Mouse (Mus musculus) CH12.LX (cell line): Measurements from ENCODE around the gene Slc35f6. TPM values are rescaled to one million over a fixed set of nuclear protein-coding genes. Genes with fewer than 3 reads are reported as not detected.

Experiments used
- DNase-seq: peaks from one replicate; pipeline ENCODE4 v3.0.0-alpha.2; 2013; ENCODE audit errors: extremely low read depth
- H3K27ac ChIP-seq: 2 replicates; pipeline ENCODE4 v1.5.1; 2012; ENCODE audit warnings: low read depth, mild to moderate bottlenecking, control low read depth, moderate library complexity; ENCODE audit not compliant: insufficient read depth
- H3K27me3 ChIP-seq: replicated peaks from 2 replicates; pipeline ENCODE3; 2012; ENCODE audit warnings: inconsistent platforms
- H3K36me3 ChIP-seq, 2 experiments: replicated peaks in 1 of 2; 2 replicates each; pipeline versions ENCODE3 to v1.6.1; 2012; ENCODE audit warnings: inconsistent platforms in 1 of 2, low read length in 1 of 2, mild to moderate bottlenecking in 1 of 2, mixed read lengths in 1 of 2, moderate library complexity in 1 of 2; ENCODE audit not compliant: control insufficient read depth in 1 of 2, insufficient read depth in 1 of 2
- H3K4me1 ChIP-seq, 2 experiments: 2 replicates each; pipeline ENCODE4 v1.6.1; 2012; ENCODE audit warnings: inconsistent platforms in 1 of 2, moderate library complexity in 1 of 2; ENCODE audit not compliant: insufficient read depth in 2 of 2, control insufficient read depth in 1 of 2
- H3K4me2 ChIP-seq: 2 replicates; pipeline ENCODE4 v1.6.1; 2012; ENCODE audit warnings: low read depth, mild to moderate bottlenecking, control low read depth; ENCODE audit not compliant: poor library complexity, insufficient read depth, severe bottlenecking
- H3K4me3 ChIP-seq, 3 experiments: fragments of 150-350 bp in 1 of 3; sonication (generic) in 1 of 3; replicated peaks in 1 of 3; 2 replicates each; pipeline versions ENCODE3 to v1.5.1; 2011 to 2012; ENCODE audit warnings: low read depth in 2 of 3, low read length in 2 of 3, mild to moderate bottlenecking in 2 of 3, moderate library complexity in 2 of 3, control low read depth in 1 of 3, improper control_type of control experiment in 1 of 3, inconsistent platforms in 1 of 3, mixed read lengths in 1 of 3; ENCODE audit not compliant: poor library complexity in 1 of 3
- H3K79me2 ChIP-seq: replicated peaks from 2 replicates; pipeline ENCODE4 v1.6.1; 2012; ENCODE audit warnings: mild to moderate bottlenecking, moderate library complexity; ENCODE audit not compliant: control insufficient read depth, poor library complexity, insufficient read depth, severe bottlenecking; ENCODE audit errors: extremely low read depth
- H3K9ac ChIP-seq: 2 replicates; pipeline ENCODE4 v1.6.1; 2012; ENCODE audit warnings: low read depth, mild to moderate bottlenecking, control low read depth, moderate library complexity; ENCODE audit not compliant: insufficient read depth
- H3K9me3 ChIP-seq: replicated peaks from 2 replicates; pipeline ENCODE3; 2012; ENCODE audit warnings: low read length, inconsistent platforms, mixed read lengths
- BHLHE40 ChIP-seq: IDR thresholded peaks from 2 replicates; pipeline ENCODE4 v1.6.1; 2011; ENCODE audit warnings: mild to moderate bottlenecking, low read depth, low read length, improper control_type of control experiment
- CHD1 ChIP-seq: IDR thresholded peaks from 2 replicates; pipeline ENCODE4 v1.6.1; 2012; ENCODE audit warnings: low read depth, low read length, improper control_type of control experiment, inconsistent platforms
- CHD2 ChIP-seq: IDR thresholded peaks from 2 replicates; pipeline ENCODE4 v1.6.1; 2011; ENCODE audit warnings: low read length, improper control_type of control experiment
- CTCF ChIP-seq, 2 experiments: IDR thresholded peaks in 1 of 2; conservative IDR thresholded peaks in 1 of 2; 2 replicates each; pipeline ENCODE4 v1.5.1; 2011 to 2012; ENCODE audit warnings: low read depth in 2 of 2, low read length in 2 of 2, improper control_type of control experiment in 1 of 2, inconsistent platforms in 1 of 2, mild to moderate bottlenecking in 1 of 2, moderate library complexity in 1 of 2
- E2F4 ChIP-seq: IDR thresholded peaks from 2 replicates; pipeline ENCODE4 v1.6.1; 2011; ENCODE audit warnings: low read depth, low read length, improper control_type of control experiment; ENCODE audit not compliant: insufficient replicate concordance
- ETS1 ChIP-seq: conservative IDR thresholded peaks from 2 replicates; pipeline ENCODE4 v1.6.1; 2012; ENCODE audit warnings: low read depth, mild to moderate bottlenecking, inconsistent platforms, low read length, improper control_type of control experiment, moderate library complexity
- GABPA ChIP-seq: IDR thresholded peaks from 2 replicates; pipeline ENCODE4 v1.6.1; 2012; ENCODE audit warnings: low read depth, low read length, improper control_type of control experiment, inconsistent platforms; ENCODE audit not compliant: insufficient replicate concordance
- HCFC1 ChIP-seq: IDR thresholded peaks from 2 replicates; pipeline ENCODE4 v1.6.1; 2012; ENCODE audit warnings: low read depth, mild to moderate bottlenecking, inconsistent platforms, low read length, improper control_type of control experiment
- IRF4 ChIP-seq: IDR thresholded peaks from 2 replicates; pipeline ENCODE4 v1.6.1; 2014; ENCODE audit warnings: low read depth, mild to moderate bottlenecking, inconsistent platforms, low read length, improper control_type of control experiment
- JUN ChIP-seq: IDR thresholded peaks from 2 replicates; pipeline ENCODE4 v1.6.1; 2011; ENCODE audit warnings: low read depth, mild to moderate bottlenecking, low read length, improper control_type of control experiment, moderate library complexity; ENCODE audit not compliant: insufficient read depth
- KAT2A ChIP-seq: IDR thresholded peaks from 2 replicates; pipeline ENCODE4 v1.6.1; 2012; ENCODE audit warnings: low read length, improper control_type of control experiment, inconsistent platforms; ENCODE audit not compliant: insufficient replicate concordance
- MAFK ChIP-seq: IDR thresholded peaks from 2 replicates; pipeline ENCODE4 v1.6.1; 2011; ENCODE audit warnings: low read length, improper control_type of control experiment; ENCODE audit not compliant: insufficient replicate concordance
- MAX ChIP-seq: IDR thresholded peaks from 2 replicates; pipeline ENCODE4 v1.6.1; 2011; ENCODE audit warnings: low read length, improper control_type of control experiment
- MEF2A ChIP-seq: IDR thresholded peaks from 2 replicates; pipeline ENCODE4 v1.6.1; 2014; ENCODE audit warnings: low read depth, mild to moderate bottlenecking, inconsistent platforms, low read length, improper control_type of control experiment, borderline replicate concordance
- MXI1 ChIP-seq: IDR thresholded peaks from 2 replicates; pipeline ENCODE4 v1.6.1; 2011; ENCODE audit warnings: mild to moderate bottlenecking, low read depth, low read length, improper control_type of control experiment
- MYC ChIP-seq: IDR thresholded peaks from 2 replicates; pipeline ENCODE4 v1.6.1; 2011; ENCODE audit warnings: low read depth, mild to moderate bottlenecking, improper control_type of control experiment, low read length
- NELFE ChIP-seq: IDR thresholded peaks from 2 replicates; pipeline ENCODE4 v1.6.1; 2011; ENCODE audit warnings: low read depth, low read length, improper control_type of control experiment
- POLR2A ChIP-seq: IDR thresholded peaks from 2 replicates; pipeline ENCODE4 v1.6.1; 2011; ENCODE audit warnings: low read depth, mild to moderate bottlenecking, improper control_type of control experiment, low read length
- POLR2AphosphoS2 ChIP-seq: IDR thresholded peaks from 2 replicates; pipeline ENCODE4 v1.6.1; 2011; ENCODE audit warnings: low read depth, low read length, improper control_type of control experiment
- RAD21 ChIP-seq: IDR thresholded peaks from 2 replicates; pipeline ENCODE4 v1.6.1; 2011; ENCODE audit warnings: low read depth, mild to moderate bottlenecking, low read length, improper control_type of control experiment, moderate library complexity
- RCOR1 ChIP-seq: conservative IDR thresholded peaks from 2 replicates; pipeline ENCODE4 v1.6.1; 2012; ENCODE audit warnings: low read depth, mild to moderate bottlenecking, inconsistent platforms, low read length, improper control_type of control experiment
- SIN3A ChIP-seq: IDR thresholded peaks from 2 replicates; pipeline ENCODE4 v1.6.1; 2012; ENCODE audit warnings: low read length, improper control_type of control experiment, inconsistent platforms
- TBP ChIP-seq: conservative IDR thresholded peaks from 2 replicates; pipeline ENCODE4 v1.6.1; 2011; ENCODE audit warnings: low read depth, low read length, improper control_type of control experiment
- TCF12 ChIP-seq: IDR thresholded peaks from 2 replicates; pipeline ENCODE4 v1.6.1; 2014; ENCODE audit warnings: low read depth, mild to moderate bottlenecking, inconsistent platforms, low read length, improper control_type of control experiment
- UBTF ChIP-seq: IDR thresholded peaks from 2 replicates; pipeline ENCODE4 v1.6.1; 2012; ENCODE audit warnings: low read depth, mild to moderate bottlenecking, inconsistent platforms, low read length, improper control_type of control experiment, moderate library complexity
- USF1 ChIP-seq: IDR thresholded peaks from 2 replicates; pipeline ENCODE4 v1.6.1; 2014; ENCODE audit warnings: low read depth, mild to moderate bottlenecking, inconsistent platforms, low read length, improper control_type of control experiment
- USF2 ChIP-seq: conservative IDR thresholded peaks from 2 replicates; pipeline ENCODE4 v1.6.1; 2011; ENCODE audit warnings: low read depth, low read length, improper control_type of control experiment
- ZKSCAN1 ChIP-seq: IDR thresholded peaks from 2 replicates; pipeline ENCODE4 v1.6.1; 2012; ENCODE audit warnings: low read depth, inconsistent platforms, low read length, improper control_type of control experiment, borderline replicate concordance
- ZMIZ1 ChIP-seq: IDR thresholded peaks from 2 replicates; pipeline ENCODE4 v1.6.1; 2012; ENCODE audit warnings: low read depth, mild to moderate bottlenecking, inconsistent platforms, low read length, improper control_type of control experiment
- ZNF384 ChIP-seq: IDR thresholded peaks from 2 replicates; pipeline ENCODE4 v1.6.1; 2012; ENCODE audit warnings: low read depth, low read length, improper control_type of control experiment, inconsistent platforms
- dilution Hi-C: fragments of 300-500 bp; cut with MboI; formaldehyde crosslinking; loops from 2 replicates; pipeline ENCODE4 v1.14.3; 2020; ENCODE audit warnings: low sequenced_read_pairs; ENCODE audit not compliant: extremely low pct_unique_long_range_greater_than_20kb, extremely low pct_ligation_motif_present
- in situ Hi-C: fragments of 300-500 bp; cut with MboI; formaldehyde crosslinking; loops from 3 replicates; pipeline ENCODE4 v1.14.3; 2019; ENCODE audit warnings: low sequenced_read_pairs, low pct_ligation_motif_present, low pct_unique_long_range_greater_than_20kb, mixed read lengths
- polyA plus RNA-seq: library from polyadenylated mRNA; unstranded; fragments of >175 nt; gene quantifications from 2 replicates; pipeline ENCODE4 v1.2.1, GENCODE M21; 2012; ENCODE audit warnings: low read depth; ENCODE audit not compliant: insufficient read length
- total RNA-seq, 2 experiments: library from RNA; depleted of rRNA; stranded (reverse); fragments of 300-350 nt in 1 of 2; fragments of >200 nt in 1 of 2; gene quantifications; 2 replicates each; pipeline ENCODE4 v1.2.3; 2012 to 2014

The Slc35f6 gene
- total and polyA plus RNA-seq, 3 experiments = 8.9 to 9.5 (median 9.0) TPM

DNA sequence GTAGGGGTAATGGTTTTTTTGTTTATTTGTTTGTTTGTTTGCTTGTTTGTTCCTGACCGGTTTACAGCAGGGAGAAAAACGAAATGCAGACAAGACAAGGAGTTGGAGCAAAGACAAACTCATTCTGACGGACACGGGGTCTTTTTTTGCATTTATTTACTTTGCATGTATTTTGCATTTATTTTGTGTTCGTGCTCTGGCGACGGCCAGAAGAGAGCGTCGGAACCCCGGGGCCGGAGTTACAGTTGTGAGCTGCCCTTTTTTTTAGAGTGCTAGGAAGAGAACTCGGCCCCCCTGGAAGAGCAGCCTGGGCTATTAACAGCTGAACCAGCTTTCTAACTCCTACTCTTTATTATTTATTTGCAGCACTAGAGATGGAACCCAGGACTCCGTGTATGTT, 19.5 kb downstream of the Slc35f6 start:
- peaks cover 2% of the 10 kb centered on the region for H3K9me3 ChIP-seq
- in situ Hi-C loops = no loop called here
- H3K36me3 ChIP-seq = peaks cover 22 to 38% of the 10 kb centered on the region in 2 experiments
- no peak for DNase-seq
- H3K4me2 ChIP-seq = peak overlapping the region; percentile 68
- H3K4me3 ChIP-seq = peak overlapping the region; percentile 69 to 89 (median 79)
- TF ChIP-seq CHD2 = no peak
- 0 out of 4 replicates have a peak, but pooled peaks of 1 of the 2 experiments have one; percentile 1 for TF ChIP-seq CTCF (conservative IDR thresholded peaks at IDR 0.05 in 1 of 2, IDR thresholded peaks at IDR 0.05 in 1 of 2; ENCODE audit: low read depth in 2 of 2, low read length in 2 of 2)
- TF ChIP-seq ETS1 = no peak
- peak; percentile 65 for TF ChIP-seq ZNF384
- TF ChIP-seq MYC = no peak
- no peak for TF ChIP-seq RCOR1
- TF ChIP-seq MAFK = no peak
- TF ChIP-seq NELFE = 0 out of 2 replicates have a peak, but pooled peaks have one; percentile 3
- TF ChIP-seq MAX = no peak
- no peak for TF ChIP-seq MXI1
- TF ChIP-seq UBTF = no peak
- TF ChIP-seq CHD1 = no peak
- no peak for TF ChIP-seq POLR2A
- peak; percentile 33; the same call in 1 of the 2 replicates for TF ChIP-seq BHLHE40
- no peak for TF ChIP-seq RAD21
- TF ChIP-seq ZKSCAN1 = no peak
- TF ChIP-seq MEF2A = 0 out of 2 replicates have a peak, but pooled peaks have one; percentile 12
- no peak for TF ChIP-seq ZMIZ1
- TF ChIP-seq USF2 = no peak
- peak; percentile 32; the same call in 1 of the 2 replicates for TF ChIP-seq TBP
- TF ChIP-seq HCFC1 = no peak
- peaks cover 7 to 27% of the 10 kb centered on the region in 2 experiments for H3K4me1 ChIP-seq
- dilution Hi-C loops = no loop called here
- no peaks in the 10 kb centered on the region for H3K27me3 ChIP-seq
- H3K9ac ChIP-seq = peak overlapping the region; percentile 66
- peak overlapping the region; percentile 57 for H3K27ac ChIP-seq
- H3K79me2 ChIP-seq = peaks cover 32% of the 10 kb centered on the region

- DNase-seq = no peak
Measured at GRCm38 (mm10) chr5:30667686-30668085, 20.0 kb downstream of the Slc35f6 start.

More at GRCm38 (mm10) chr5:30667686-30668085, 20.0 kb downstream of the Slc35f6 start:
- Histone ChIP-seq H3K4me1 (peaks cover 7 to 27% of the 10 kb centered on the region in 2 experiments), H3K27me3 (no peaks in the 10 kb centered on the region), H3K9ac (peak overlapping the region; percentile 66), H3K79me2 (peaks cover 32% of the 10 kb centered on the region), H3K4me2 (peak overlapping the region; percentile 68), H3K27ac (no peak overlapping the region), H3K36me3 (peaks cover 27 to 42% of the 10 kb centered on the region in 2 experiments), H3K9me3 (no peaks in the 10 kb centered on the region), H3K4me3 (peak overlapping the region; percentile 69 to 89 (median 79))
- dilution Hi-C loops = no loop called here
- in situ Hi-C loops = no loop called here
- no peak for TF ChIP-seq USF1
- TF ChIP-seq CHD1 = no peak
- TF ChIP-seq POLR2AphosphoS2 = no peak
- TF ChIP-seq CHD2 = no peak
- TF ChIP-seq USF2 = no peak
- TF ChIP-seq ETS1 = no peak
- no peak for TF ChIP-seq BHLHE40
- no peak for TF ChIP-seq ZMIZ1
- TF ChIP-seq JUN = no peak
- no peak for TF ChIP-seq E2F4
- TF ChIP-seq GABPA = no peak
- no peak for TF ChIP-seq MAX
- no peak for TF ChIP-seq IRF4
- TF ChIP-seq KAT2A = no peak
- TF ChIP-seq RCOR1 = no peak
- no peak for TF ChIP-seq TCF12
- TF ChIP-seq SIN3A = no peak
- no peak for TF ChIP-seq ZNF384
